Mouse (Mus musculus) C2C12 (cell line): ENCODE data around the gene Gm20388.

Source experiments
- CEBPB ChIP-seq: IDR thresholded peaks from one replicate; pipeline ENCODE4 v1.6.1; 2011; ENCODE audit warnings: low read depth, mild to moderate bottlenecking, control low read depth, moderate library complexity
- CTCF ChIP-seq: IDR thresholded peaks from one replicate; pipeline ENCODE4 v1.5.1; 2011; ENCODE audit not compliant: control insufficient read depth, insufficient read depth, insufficient read length
- MAX ChIP-seq: IDR thresholded peaks from one replicate; pipeline ENCODE4 v1.6.1; 2011; ENCODE audit warnings: mild to moderate bottlenecking, control low read depth
- MYOG ChIP-seq: IDR thresholded peaks from one replicate; pipeline ENCODE4 v1.6.1; 2011; ENCODE audit not compliant: control insufficient read depth, insufficient read length; ENCODE audit errors: extremely low read depth
- USF1 ChIP-seq: IDR thresholded peaks from one replicate; pipeline ENCODE4 v1.6.1; 2011; ENCODE audit warnings: low read depth, mild to moderate bottlenecking, control low read depth, moderate library complexity

DNA sequence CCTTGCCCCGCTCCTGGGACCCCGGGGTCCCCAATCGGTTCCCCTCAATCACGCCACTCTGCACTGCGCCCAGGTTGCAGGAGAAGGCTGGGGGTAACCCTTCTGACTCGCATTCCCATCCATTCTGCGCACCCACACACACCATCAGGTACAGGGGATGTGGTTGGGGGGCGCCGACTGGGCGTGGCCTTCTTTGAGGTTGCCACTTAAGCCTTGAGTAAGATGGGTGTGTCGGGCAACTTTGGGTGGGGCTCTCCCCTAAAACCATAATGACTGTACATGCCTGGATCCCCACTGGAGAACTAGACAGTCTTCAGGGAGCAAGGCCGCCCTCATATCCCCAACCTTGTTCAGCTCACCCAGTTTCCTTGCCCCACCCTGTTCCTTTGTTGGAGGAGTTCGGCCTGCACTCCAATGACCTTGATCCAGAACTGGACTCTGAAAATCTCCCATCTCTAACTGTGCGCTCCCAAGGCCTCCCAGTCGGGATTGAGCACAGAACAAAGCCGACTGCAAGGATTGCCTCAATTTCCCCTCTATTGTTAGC lies 3501.2 kb downstream of the Gm20388 start:
- no peak for TF ChIP-seq USF1
- TF ChIP-seq CTCF = no peak
- no peak for TF ChIP-seq CEBPB
- no peak for TF ChIP-seq MAX
- no peak for TF ChIP-seq MYOG
